Mouse (Mus musculus) layer of hippocampus, postnatal 10 days (tissue): ENCODE results near the gene Pou6f2. TPM values are rescaled to one million over a fixed set of nuclear protein-coding genes. Genes with fewer than 3 reads are reported as not detected.
A peak's percentile ranks its signal among the peaks of the same experiment; 100 is the strongest.

ENCODE experiments used
- DNase-seq, 2 experiments: peaks; one replicate each; pipeline ENCODE4 v3.0.0; 2021; ENCODE audit warnings: low spot score in 2 of 2
- long read RNA-seq: library from polyadenylated mRNA; stranded (forward); transcript quantifications from one replicate; pipeline ENCODE4 v2.0.0, GENCODE M21; 2023
- total RNA-seq, 2 experiments: library from RNA; stranded (reverse); gene quantifications; 2 replicates each; pipeline ENCODE4 v1.2.3; 2021

Pou6f2 gene
- total RNA-seq: 1 to 10 TPM; 1.1 to 1.8 TPM
- long read RNA-seq: 0 reads

DNA sequence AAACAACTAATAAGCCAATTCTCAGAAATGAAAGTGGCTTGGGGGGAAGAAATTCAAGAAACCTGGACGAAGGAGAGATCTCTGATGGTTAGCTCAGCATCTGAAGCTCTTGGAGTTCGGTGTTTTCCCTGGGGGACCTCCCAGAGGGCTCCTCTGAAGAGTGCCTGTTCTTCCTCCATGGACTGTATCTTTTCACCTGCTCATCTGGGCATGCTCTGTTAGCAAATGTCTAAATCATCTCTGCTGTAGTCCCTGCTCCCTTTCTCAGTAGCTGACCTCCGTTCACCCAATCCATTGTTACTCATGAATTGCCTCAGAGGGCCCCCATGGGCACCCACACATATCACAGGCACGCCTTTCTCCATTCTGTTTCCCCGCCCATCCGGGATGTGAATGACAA, at the start of gene Pou6f2:
Gene Pou6f2, minus strand, starts transcription at position 101 of the 400 bp plus-strand sequence.
- DNase-seq: no peak

DNA sequence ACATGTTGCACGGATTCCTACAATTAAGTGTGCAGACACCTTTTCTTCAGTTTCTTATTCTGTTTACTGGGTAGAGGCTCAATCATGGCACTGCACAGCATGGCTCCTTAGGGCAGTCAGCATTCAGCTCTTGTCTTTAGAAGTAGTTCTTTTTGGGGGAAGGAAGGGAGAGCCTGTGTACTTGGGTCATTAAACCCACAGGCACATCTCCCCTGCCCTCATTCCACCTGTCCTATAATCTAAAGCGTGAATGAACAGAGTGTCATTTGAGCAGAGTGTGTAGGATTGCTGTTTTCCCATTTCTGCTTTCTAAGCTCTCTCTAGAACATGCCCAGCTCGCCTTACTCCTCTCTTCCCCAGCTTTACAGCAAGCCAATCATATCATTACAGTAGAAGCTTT, 42.4 kb upstream of the Pou6f2 start:
- no peak for DNase-seq

DNA sequence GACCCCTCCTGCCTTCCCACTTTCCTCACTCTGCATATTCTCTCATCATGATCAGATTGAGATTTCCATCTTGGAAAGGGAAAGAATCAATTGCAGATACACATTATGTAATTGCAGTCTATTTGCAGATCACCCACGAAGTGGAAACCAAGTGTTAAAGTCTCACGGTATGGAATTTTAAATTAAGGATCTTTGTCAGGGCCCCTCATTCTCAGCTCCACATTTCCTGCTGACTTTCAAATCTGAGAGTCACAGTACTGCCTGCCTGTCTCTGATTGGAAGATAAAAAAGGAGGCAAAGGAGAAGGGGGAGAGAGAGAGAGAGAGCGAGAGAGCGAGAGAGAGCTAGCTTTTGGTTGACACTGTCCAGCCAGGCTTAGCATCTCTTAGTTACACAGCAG, 9.8 kb downstream of the Pou6f2 start:
- DNase-seq: no peak

DNA sequence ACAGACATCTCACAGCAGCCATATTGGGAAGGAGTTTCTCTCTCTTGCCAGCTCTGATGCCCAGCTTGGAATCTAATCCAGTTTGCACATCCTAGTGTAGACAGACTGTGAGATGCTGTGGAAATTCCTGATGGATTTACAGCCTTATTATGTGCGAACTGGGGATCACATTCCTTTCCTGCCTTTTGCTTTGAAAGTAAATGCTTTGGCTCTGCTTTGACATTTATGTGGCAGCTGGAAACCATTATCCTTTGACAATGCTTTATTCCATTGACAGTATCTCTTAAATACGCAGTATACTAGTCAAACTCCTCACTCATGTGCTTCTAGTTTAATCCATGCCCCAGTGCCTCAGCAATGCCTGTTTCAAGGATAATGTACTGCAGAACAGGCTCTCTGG, 34.1 kb downstream of the Pou6f2 start:
- DNase-seq: no peak

DNA sequence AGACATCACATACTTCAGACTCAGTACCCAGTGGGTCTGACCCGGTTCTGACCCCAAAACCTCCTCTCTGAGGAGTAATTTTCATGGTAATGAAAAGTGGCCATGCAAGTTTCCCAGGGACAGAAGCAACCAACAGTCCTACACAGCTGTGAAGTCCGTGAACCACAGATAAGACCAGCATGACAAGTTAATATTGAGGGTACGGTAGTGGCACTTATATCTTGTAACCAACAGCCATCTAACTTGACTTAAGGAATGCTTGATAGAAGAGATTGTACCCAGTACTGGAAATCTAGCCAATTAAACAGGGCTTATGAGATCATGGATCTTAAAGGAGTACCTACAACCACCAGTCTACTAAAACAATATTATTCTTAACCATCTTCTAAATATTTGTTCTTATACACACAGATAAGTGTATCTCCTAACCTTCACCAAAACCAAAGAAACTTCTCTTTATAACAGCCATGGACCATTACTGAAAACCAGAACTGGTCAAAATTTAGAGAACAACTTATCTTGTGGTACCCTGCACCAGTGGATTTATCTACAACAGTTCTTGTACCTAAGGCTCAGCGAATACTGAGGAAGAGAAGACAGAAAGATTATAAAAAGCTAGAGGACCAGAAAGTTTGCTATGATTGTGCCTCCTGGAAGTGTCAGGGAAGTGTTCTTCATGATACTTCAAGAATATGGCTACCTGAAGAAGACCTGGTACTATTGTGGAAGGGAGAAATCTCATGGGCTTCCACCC, 52.7 kb downstream of the Pou6f2 start:
- DNase-seq: no peak

DNA sequence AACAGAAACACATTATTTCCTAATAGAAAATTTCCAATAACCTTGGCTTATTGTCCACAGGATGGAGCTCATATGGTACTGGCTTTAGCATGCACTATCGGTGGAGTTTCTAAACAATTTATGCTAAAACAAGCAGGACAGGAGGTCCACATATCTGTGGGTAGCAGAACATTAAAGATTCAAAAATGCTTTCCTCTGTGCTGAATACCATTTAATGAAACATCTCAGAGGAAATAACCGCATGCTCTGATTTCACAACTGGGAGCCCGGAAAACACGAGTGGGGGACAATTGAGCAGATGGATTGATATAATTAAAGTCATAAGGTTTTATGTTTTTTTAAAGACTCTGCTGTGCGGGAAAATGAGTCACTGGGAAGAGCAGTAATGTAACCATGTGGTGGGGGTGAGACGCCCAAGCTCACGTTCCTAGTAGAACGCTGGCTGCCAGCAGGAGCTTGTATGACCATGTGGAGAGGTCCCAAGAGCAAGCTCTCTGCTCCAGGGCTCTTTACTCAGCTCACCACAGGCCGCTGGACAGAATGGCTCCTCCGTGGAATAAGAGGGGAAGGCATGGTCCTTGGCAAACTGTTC, 58.5 kb downstream of the Pou6f2 start:
- DNase-seq: no peak

DNA sequence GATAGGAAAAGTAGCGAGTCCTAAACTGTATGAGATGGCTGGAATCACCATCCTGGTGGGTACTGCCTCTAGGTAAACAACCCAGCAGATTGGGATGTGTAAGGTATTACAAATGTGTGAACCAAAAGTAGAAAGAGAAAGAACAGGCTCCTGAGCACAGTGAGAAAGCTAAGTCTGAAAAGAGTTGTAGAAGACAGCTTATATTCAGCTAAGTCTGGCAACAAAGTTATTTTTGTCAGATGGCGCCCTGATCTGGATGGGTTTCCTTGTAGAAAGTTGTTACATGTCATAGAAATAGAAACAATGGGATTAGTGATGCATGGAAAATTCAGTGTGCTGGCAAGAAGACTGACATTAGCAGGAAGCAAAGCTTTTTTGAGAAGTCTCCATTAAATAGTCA, 59.5 kb downstream of the Pou6f2 start:
- DNase-seq: no peak

DNA sequence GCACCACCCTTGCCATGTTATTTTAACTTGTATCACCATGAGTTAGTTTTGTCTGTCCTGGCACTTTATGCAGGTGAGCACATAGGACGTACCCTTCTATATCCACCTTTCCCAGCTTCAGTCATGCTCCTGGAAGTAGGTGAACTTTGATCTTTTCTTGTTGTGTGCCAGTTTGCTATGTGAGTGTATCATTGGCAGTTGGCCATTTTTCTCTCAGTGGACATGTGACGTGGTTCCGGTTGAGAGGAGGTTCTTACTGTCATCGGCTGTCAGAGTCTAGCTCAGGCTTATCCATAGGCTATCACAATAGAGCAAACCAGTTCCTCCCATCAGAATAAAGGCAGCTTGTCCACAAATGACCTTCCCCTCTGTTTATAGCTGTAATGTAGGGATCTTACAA, 63.5 kb downstream of the Pou6f2 start:
- no peak for DNase-seq

DNA sequence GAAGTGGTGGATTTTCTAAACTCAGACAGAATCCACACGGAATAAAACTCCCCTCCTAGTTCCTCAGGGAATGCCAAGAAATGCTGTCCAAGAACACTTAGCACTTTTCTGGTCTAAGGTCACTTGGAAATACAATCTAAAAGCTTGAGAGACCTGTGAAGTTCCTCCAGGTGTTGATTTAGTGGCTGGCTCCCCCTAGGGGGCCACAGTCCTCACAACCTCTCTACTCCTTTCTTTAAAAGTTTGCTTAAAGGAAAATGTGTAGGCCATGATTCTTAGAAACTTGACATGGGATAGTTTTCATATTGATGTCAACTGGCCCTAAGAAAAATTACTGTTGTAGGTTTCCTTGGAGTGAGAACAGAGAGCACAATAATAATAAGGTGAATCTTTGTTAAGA, 64.9 kb downstream of the Pou6f2 start:
- DNase-seq: no peak

DNA sequence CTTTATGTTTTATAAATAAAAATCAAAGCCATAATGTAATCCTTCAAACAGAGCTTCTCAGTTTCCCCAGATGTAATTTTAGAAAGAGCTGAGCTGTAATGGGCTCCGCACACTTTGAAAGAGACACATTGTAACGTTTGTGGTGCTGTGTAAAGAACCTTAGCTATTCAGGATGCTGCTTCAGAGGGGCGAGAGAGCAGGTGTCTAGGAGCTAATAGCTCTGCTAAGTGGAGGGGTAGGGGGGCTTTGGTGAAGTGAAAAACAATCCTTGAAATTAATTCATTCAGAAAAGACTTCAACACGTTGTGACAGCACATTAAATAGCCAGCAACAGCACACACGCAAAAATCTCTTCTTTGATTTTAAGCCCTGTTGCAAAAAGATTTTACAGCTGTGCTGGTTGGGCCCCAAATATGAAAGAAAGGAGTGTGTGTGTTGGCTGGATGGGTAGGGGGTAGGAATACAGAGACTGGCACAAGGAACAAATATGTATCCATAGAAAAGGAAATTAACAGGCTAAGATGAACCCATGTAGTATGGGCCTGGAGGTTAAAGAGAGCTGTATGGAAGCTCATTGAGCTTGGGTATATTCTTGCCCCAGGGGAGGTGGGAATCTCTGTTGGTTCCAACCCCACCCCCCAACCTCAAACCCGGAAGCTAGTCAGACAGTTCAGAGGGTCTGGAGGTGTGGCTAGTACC, 73.4 kb downstream of the Pou6f2 start:
- DNase-seq: no peak

DNA sequence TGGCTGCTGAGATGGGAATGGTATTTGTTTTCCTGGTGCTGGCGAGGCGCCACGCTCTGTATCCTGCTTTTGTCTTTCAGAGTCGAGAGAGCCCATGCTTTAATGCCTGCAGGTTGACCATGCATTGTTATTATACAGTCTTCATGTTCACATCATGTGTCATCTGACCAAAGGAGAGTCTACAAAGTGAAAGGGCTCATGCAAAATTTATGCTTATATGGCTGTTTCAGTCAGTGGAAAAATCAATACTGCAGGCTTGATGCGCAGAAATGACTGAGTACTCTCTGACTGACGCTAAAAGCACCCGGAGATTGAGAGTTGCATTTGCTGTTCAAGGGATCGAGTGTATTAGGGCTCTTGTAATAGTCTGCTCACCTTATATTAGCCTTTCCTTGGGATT, 74.1 kb downstream of the Pou6f2 start:
- no peak for DNase-seq

DNA sequence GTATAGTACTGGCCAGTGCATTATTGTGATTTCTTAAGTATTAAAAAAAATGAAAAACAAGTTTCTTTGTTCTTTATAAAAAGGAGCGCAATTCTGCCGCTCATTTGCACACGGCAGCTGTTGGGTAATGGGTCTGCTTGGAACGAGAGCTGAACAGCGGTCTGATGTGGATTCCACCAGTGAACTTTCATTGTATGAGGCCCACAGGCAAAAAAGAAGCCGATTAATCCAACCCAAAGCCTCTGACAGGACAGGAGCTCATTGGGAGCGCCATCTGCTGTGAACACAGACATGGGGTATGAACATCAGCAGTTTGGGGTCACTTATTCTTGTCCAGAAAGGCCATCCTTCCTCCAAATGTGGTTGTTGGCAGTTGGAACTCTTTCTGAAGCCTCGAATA, 84.9 kb downstream of the Pou6f2 start:
- no peak for DNase-seq

DNA sequence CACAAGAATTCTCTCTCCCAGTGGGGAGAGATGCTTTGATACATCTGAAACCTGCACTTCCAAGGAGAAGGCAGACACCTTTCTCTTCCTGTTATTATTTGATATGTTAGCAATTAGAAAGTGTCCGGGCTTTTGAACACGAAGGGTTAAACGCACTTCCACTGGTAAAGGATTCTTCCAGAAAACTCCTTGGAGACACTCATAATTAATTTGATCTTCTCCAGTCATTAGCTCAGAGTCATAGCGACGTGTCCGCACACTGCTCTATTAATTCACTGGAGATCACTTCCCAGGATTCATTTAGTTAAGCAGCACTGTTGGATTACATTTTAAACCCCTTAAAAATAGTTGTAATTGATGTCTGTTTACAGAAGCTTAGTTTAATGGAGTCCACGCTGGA, 88.5 kb downstream of the Pou6f2 start:
- no peak for DNase-seq

DNA sequence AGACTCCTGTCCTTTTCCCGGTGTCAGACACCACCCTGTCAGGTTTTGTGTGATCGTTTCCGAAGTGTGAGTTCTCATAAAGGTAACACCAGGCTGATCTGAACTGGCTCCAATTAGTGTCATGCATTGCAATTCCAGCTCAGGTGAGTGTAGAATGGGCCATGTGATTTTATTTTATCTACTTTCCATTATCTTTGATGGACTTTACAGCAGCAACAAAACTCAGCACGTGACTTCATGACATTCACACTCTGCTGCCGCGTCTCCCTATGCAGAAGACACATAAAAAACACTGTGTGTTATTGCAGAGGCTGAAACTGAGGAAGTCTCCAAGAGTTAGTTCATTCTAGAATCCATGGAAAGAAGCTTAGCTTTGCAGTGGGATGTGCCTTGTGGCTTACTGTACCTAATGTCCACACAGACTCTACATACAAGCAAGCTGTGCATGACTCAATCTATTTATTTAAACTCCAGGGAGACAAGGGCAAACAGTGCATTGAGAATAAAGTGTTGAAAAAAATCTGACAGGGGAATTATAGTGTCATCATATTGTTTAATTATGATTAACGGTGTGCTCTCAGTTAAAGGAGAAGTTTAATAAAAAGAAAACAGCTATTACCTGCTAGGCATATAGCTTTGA, 90.9 kb downstream of the Pou6f2 start:
- no peak for DNase-seq

DNA sequence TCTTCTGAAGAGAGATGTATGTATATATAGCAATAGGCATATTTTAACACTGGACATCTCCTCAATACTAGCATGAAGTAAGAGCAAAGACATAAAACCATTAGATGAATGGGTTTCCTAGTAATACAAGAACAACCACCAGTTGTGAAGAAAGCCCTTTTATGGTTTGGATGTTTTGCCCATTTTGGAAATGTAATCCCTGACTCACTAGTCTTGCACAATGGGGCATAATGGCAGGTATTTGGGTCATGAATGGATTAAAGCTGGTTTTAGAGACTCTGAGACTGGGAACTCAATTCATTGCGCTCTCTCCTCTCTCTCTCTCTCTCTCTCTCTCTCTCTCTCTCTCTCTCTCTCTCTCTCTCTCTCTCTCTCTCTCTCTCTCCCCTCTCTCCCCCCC, 97.5 kb downstream of the Pou6f2 start:
- DNase-seq: no peak

DNA sequence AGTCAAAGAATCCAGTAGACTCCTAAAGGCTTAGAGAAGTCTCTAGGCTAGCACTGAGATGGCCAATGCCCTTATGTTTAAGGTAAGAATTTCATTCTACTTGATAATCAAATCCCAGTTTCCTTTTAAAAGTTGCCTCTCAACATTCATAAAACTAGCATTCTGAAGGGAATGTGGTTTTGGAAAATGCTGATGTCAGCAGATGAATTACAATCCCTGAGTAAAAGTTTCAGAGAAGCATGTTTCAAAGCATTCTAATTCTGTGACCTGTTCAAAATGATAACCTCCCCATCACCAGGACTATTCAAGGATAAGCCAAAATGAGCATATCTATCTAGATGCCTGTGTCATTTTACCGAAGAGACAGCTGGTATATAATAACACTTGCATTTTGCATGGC, 104.0 kb downstream of the Pou6f2 start:
- DNase-seq: no peak

DNA sequence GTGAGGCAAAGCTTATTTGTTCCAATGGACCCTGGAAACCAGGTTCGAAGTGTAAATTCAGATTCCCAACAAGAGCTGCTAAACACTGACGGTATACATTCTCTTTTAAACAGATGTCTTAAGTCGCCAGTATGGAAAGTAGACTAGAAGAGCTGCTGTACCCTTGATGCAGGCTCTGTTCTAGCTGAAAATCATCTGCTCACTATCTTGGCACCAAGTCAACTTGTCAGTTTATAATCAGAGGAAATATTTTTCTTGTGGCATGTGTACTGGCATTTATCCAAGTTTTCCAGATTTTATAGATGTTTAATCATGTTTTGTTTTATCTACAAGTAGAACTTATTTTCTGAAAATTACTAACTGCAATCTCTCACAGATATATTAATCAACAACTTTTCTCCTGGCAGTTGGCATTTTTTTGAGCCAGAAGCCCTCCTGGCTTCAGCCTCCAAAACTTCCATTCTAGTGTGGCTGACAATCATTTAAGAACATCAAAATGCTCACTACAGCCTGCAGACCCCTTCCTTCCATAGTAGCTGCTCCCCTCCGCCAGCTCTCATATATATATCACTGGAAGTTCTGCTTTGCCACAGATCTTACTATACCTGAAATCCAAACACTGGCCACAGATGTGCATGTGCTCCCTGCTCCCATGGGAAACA, 107.1 kb downstream of the Pou6f2 start:
- no peak for DNase-seq

DNA sequence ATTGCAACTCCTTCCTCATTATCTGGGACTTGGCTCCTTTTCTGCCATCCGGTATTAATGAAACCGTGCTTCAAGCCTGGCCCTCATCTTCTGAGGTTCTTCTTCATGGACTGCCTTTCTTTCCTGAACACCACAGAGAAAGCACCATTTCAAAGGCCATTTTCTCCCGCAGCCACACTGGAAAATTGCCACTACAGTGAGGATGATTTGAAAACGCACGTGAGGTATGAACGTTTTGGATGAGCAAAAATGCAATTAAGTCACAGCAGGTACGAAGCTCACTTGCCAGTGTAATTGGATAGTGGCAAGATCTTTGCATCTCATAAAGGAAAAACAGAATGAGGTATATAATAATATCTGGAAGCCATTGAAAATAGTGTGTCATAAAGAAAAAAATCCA, 110.0 kb downstream of the Pou6f2 start:
- DNase-seq: no peak

DNA sequence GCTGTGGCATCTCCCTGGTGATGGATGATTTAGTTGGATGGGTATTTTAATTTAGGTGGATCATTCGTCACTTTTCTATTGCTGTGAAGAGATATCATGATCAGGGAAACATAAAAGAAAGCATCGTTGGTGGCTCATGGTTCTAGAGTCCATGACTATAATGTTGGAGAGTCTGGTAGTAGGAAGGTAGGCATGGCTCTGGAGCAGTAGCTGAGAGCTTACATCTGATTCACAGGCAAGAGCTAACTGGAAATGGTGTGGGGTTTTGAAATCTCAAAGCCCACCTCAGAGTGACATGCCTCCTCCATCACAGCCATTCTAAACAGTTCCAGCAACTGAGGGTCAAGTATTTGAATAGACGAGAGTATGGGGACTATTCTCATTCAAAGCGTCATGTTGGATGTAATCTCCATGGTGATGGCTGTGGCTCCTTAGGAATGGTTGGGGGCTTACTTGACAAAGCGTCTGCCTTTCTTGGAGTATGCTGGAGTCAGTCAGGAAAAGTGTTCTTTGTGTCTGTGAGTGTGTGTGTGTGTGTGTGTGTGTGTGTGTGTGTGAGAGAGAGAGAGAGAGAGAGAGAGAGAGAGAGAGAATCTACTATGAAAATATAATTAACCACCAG, 115.0 kb downstream of the Pou6f2 start:
- no peak for DNase-seq

DNA sequence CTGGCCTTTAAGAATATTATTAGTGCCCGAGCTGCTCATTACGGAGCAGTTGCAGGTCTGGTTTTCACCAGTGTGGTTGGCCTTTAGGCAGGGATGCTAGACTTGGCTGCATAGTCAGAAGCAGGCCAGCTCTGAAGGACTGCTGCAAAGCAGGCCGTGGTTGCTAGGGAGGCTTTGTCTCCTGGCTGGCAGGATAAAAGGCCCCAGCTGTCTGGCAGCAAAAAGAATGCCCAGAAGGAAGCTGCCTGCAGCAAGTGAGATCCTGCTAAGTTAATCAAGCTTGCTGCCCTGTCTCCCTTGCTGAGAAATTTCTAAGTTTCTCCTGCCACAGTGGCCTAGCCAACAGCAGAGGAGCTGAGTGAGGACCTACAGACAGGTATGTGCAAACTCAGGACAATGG, 116.4 kb downstream of the Pou6f2 start:
- peak; percentile 27 for DNase-seq

DNA sequence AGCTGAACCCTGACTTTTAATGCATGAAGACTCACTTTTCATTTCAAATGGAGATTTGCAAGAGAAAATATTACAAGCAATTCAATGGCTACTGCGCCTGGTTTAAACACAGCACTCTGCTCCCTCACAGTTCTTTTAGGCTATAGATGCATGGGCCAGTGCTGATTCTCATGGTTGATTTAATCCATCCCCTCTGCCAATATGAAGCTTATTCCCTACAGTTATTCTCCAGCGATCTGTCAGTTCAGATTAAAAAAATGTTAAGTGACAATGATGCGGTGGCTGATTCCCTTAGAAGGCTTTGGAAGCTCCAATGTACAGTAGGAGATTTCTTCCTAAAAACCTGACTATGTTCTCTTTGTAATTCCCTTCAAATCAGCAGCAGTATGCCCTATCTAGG, 144.4 kb downstream of the Pou6f2 start:
- DNase-seq: no peak
